Mouse (Mus musculus) bone marrow, adult 2 months (tissue): ENCODE measurements around the gene Guca1a.

Experiments
- CTCF ChIP-seq: fragments of 200-500 bp; IDR thresholded peaks from 2 replicates; pipeline ENCODE4 v1.5.1; 2011; ENCODE audit warnings: low read length, control low read depth; ENCODE audit not compliant: control insufficient read depth, insufficient read depth
- POLR2A ChIP-seq: fragments of 200-500 bp; IDR thresholded peaks from 2 replicates; pipeline ENCODE4 v1.6.1; 2011; ENCODE audit warnings: low read depth, mild to moderate bottlenecking, control low read depth, low read length, borderline replicate concordance; ENCODE audit not compliant: control insufficient read depth

- TF ChIP-seq POLR2A = no peak
- no peak for TF ChIP-seq CTCF
These were observed 15.2 kb downstream of the Guca1a start, which contains the start of gene Guca1b for GRCm38 (mm10) chr17:47385145-47385544.
